Mouse (Mus musculus) liver, adult 2 months (tissue): ENCODE results near the gene Ica1. TPM values are rescaled to one million over a fixed set of nuclear protein-coding genes. Genes with fewer than 3 reads are reported as not detected.

Experiments used
- DNase-seq: peaks from one replicate; pipeline ENCODE4 v3.0.0-alpha.2; 2011; ENCODE audit warnings: low read depth, low spot score; ENCODE audit errors: extremely low read depth
- H3K27ac ChIP-seq: fragments of 200-500 bp; replicated peaks from 2 replicates; pipeline ENCODE4 v1.5.1; 2012; ENCODE audit warnings: low read depth, mild to moderate bottlenecking, control low read depth, inconsistent platforms, low read length; ENCODE audit not compliant: insufficient read depth
- H3K27me3 ChIP-seq: fragments of 200-500 bp; 2 replicates; pipeline ENCODE4 v1.6.1; 2012; ENCODE audit warnings: mild to moderate bottlenecking, moderate library complexity, low read length, inconsistent platforms; ENCODE audit not compliant: control insufficient read depth, insufficient read depth
- H3K36me3 ChIP-seq: fragments of 200-500 bp; 2 replicates; pipeline ENCODE4 v1.6.1; 2012; ENCODE audit warnings: low read length, inconsistent platforms; ENCODE audit not compliant: control insufficient read depth, insufficient read depth
- H3K4me1 ChIP-seq: fragments of 200-500 bp; 2 replicates; pipeline ENCODE4 v1.6.1; 2011; ENCODE audit warnings: low read length; ENCODE audit not compliant: control insufficient read depth, insufficient read depth
- H3K4me3 ChIP-seq: fragments of 200-500 bp; 2 replicates; pipeline ENCODE4 v1.5.1; 2011; ENCODE audit warnings: low read depth, mild to moderate bottlenecking, control low read depth, low read length, moderate library complexity; ENCODE audit not compliant: insufficient read depth
- H3K79me2 ChIP-seq: fragments of 200-500 bp; 2 replicates; pipeline ENCODE4 v1.6.1; 2012; ENCODE audit warnings: inconsistent platforms, mild to moderate bottlenecking, low read length, moderate library complexity; ENCODE audit not compliant: control insufficient read depth, insufficient read depth
- H3K9ac ChIP-seq: fragments of 200-500 bp; 2 replicates; pipeline ENCODE4 v1.6.1; 2012; ENCODE audit warnings: low read depth, mild to moderate bottlenecking, control low read depth, inconsistent platforms, low read length
- CTCF ChIP-seq: fragments of 200-500 bp; IDR thresholded peaks from 2 replicates; pipeline ENCODE4 v1.5.1; 2011; ENCODE audit warnings: low read depth, low read length, control low read depth
- POLR2A ChIP-seq: fragments of 200-500 bp; IDR thresholded peaks from 2 replicates; pipeline ENCODE4 v1.6.1; 2011; ENCODE audit warnings: low read length, control low read depth; ENCODE audit not compliant: insufficient read depth; ENCODE audit errors: extremely low read depth
- WGBS: fragments of 180-500 bp; shearing (Covaris S2); methylation state at CpG from one replicate; pipeline ENCODE4 v1.1.7; 2018; 5-methylcytosine and 5-hydroxymethylcytosine counted together
- polyA plus RNA-seq: library from polyadenylated mRNA; depleted of rRNA; stranded (reverse); fragments of >200 nt; gene quantifications from 2 replicates; pipeline ENCODE4 v1.2.3, GENCODE M21; 2012
- total RNA-seq: library from RNA; depleted of rRNA; stranded (reverse); fragments of >200 nt; gene quantifications from 2 replicates; pipeline ENCODE4 v1.2.3, GENCODE M21; 2014

Ica1 gene
- total and polyA plus RNA-seq, 2 experiments, result 0.84 to 2.9 TPM

DNA sequence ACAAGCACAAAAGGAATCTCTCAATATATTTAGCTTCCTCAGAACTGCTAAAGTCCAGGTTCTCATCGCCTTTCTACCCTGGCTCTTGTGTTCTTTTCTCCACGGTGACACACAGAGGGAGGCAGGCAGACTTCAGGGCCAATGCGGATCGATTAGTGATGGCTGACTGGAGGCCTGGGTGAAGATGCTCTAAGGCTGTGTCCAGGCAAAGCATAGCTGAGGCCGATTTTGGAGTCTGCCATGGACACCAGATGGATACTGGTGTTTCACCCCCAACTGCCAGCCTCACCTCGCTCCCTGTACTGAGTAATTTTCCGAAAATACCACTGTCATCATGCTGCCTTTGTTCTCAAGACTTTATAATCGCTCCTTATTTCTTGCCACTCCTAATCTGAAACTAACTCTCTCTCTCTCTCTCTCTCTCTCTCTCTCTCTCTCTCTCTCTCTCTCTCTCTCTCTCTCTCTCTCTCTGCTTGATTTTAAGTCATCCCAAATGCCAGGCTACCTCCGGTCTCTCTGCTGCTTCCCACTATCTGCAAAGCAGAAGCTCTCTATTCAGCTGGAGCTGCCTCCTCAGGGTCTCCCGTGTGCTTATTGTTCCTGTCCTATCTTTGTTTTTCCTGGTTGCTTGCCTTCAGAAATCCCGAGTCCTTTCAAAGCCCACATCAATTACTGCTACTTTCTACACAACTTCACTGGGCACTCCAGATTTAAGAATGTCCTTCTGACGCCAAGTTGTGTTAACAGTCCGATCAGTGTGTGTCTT lies 118.9 kb downstream of the Ica1 start:
- no peaks in the 10 kb centered on the region for H3K79me2 ChIP-seq
- no peaks in the 10 kb centered on the region for H3K4me1 ChIP-seq
- no peaks in the 10 kb centered on the region for H3K27me3 ChIP-seq
- H3K9ac ChIP-seq, result no peak overlapping the region
- WGBS, result 82% methylated on average over 13 of the region's 13 CpGs
- DNase-seq, result no peak
- H3K27ac ChIP-seq, result no peak overlapping the region
- no peaks in the 10 kb centered on the region for H3K36me3 ChIP-seq
- H3K4me3 ChIP-seq, result no peak overlapping the region
- TF ChIP-seq POLR2A, result no peak
- TF ChIP-seq CTCF, result no peak

DNA sequence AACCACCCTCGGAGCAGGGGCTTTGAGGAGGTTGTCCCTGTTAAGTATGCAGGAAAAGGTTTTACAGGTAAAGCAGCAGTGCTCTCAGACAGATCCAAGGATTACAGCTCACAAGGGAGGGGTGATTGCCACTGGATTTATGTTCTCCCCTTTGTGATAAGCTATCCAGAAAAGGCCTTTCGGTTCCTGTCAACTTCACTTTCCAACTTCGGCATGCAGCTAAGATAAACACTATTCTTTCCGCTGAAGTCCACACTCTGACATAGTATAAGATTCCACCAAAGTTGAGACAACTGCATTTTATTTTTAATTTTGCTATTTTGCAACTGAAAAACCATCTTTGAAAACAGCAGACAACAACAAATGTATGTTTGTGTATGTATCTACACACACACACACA lies 119.9 kb downstream of the Ica1 start:
- TF ChIP-seq POLR2A, result no peak
- TF ChIP-seq CTCF, result no peak
- H3K27ac ChIP-seq, result no peak overlapping the region
- 82% methylated on average over 4 of the region's 4 CpGs for WGBS

GRCm38 (mm10) chr6:8657459-8657858 lies 120.8 kb downstream of the Ica1 start:
- no peak for TF ChIP-seq CTCF
- no peak for TF ChIP-seq POLR2A
- Histone ChIP-seq H3K79me2 (no peaks in the 10 kb centered on the region), H3K4me3 (no peak overlapping the region), H3K4me1 (no peaks in the 10 kb centered on the region), H3K27me3 (no peaks in the 10 kb centered on the region), H3K27ac (no peak overlapping the region), H3K36me3 (no peaks in the 10 kb centered on the region), H3K9ac (no peak overlapping the region)
- no peak for DNase-seq
- WGBS, result 81% methylated on average over 3 of the region's 3 CpGs

More for the DNA sequence above, 119.9 kb downstream of the Ica1 start:
- Histone ChIP-seq H3K36me3 (no peaks in the 10 kb centered on the region), H3K27me3 (no peaks in the 10 kb centered on the region), H3K4me3 (no peak overlapping the region), H3K79me2 (no peaks in the 10 kb centered on the region), H3K4me1 (no peaks in the 10 kb centered on the region), H3K9ac (no peak overlapping the region)
- no peak for DNase-seq

GRCm38 (mm10) chr6:8655454-8655853 lies 122.8 kb downstream of the Ica1 start:
- Histone ChIP-seq H3K27ac (no peak overlapping the region), H3K36me3 (no peaks in the 10 kb centered on the region), H3K9ac (no peak overlapping the region), H3K4me3 (no peak overlapping the region), H3K4me1 (no peaks in the 10 kb centered on the region), H3K27me3 (no peaks in the 10 kb centered on the region), H3K79me2 (no peaks in the 10 kb centered on the region)
- 94% methylated on average over 2 of the region's 2 CpGs for WGBS
- no peak for TF ChIP-seq CTCF
- TF ChIP-seq POLR2A, result no peak
- no peak for DNase-seq

DNA sequence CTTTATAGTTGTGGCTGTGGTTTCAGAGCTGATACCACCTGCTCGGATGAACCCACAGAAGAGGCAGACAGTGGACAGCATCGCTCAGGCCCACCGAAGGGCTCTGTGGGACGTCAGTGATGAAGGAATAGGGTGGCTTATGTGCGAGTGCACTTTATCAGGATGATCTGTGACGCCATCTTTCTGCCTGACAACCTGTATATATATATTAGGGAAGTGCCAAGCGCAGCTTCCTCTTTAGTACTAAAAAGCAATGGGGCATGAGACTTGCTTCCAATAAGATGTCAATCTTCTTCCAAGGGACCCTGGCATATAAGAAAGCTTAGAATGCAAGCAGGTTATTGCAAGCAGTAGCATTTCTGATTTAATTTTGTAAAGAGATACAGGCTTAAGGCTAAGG lies 127.9 kb downstream of the Ica1 start:
- Histone ChIP-seq H3K27me3 (no peaks in the 10 kb centered on the region), H3K27ac (no peak overlapping the region), H3K4me3 (no peak overlapping the region), H3K9ac (no peak overlapping the region), H3K4me1 (no peaks in the 10 kb centered on the region), H3K79me2 (no peaks in the 10 kb centered on the region), H3K36me3 (no peaks in the 10 kb centered on the region)
- no peak for TF ChIP-seq CTCF
- TF ChIP-seq POLR2A, result no peak
- no peak for DNase-seq
- whole genome bisulfite sequencing, result 93% methylated on average over 7 of the region's 7 CpGs

GRCm38 (mm10) chr6:8649295-8649865 lies 128.9 kb downstream of the Ica1 start:
- DNase-seq, result no peak
- no peaks in the 10 kb centered on the region for H3K79me2 ChIP-seq
- H3K27me3 ChIP-seq, result no peaks in the 10 kb centered on the region
- no peak overlapping the region for H3K27ac ChIP-seq
- H3K4me1 ChIP-seq, result no peaks in the 10 kb centered on the region
- 71% methylated on average over 4 of the region's 4 CpGs for WGBS
- no peaks in the 10 kb centered on the region for H3K36me3 ChIP-seq
- H3K9ac ChIP-seq, result no peak overlapping the region
- H3K4me3 ChIP-seq, result no peak overlapping the region
- no peak for TF ChIP-seq CTCF
- TF ChIP-seq POLR2A, result no peak
